Mouse (Mus musculus): ENCODE measurements at regions not wholly inside any gene's neighbourhood (a gene's known extent, or its start where the extent isn't known, plus 50 kb on each side); places are given as distances from the start of the nearest gene placed in this dataset.
A peak's percentile ranks its signal among the peaks of the same experiment; 100 is the strongest.
"Not testable (repeated sequence)": the region's sequence is repeated elsewhere in the genome, so short reads cannot be mapped to it uniquely, and the experiment has no call there.

DNA sequence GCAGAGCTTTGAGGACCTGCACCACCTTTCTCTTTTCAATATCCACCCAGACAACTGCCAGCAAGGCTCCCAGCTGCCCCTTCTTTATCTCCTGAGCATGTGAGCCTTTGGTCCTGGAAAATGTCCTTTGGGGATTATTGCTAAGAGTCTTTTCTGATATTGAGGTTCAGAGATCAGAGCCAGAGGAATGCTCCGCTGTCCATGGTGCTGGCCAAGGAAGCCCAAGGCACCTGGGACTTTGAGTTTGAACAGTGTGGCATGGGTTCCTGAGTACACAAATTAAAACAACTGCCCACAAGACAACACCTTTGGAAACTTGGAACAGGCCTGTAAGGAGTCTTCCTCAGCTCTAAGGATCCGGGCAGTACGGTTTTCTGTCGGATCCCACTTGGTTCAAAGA is 52.6 kb upstream of the Slc28a3 start:
- no peak overlapping the region for H3K4me2 ChIP-seq
- WGBS, result 70% methylated on average over 4 of the region's 4 CpGs
- H3K9ac ChIP-seq, result no peak overlapping the region
- H3K4me1 ChIP-seq, result no peaks in the 10 kb centered on the region
- no peaks in the 10 kb centered on the region for H3K27me3 ChIP-seq
- H3K36me3 ChIP-seq, result no peaks in the 10 kb centered on the region
- H3K4me3 ChIP-seq, result no peak overlapping the region
- no peaks in the 10 kb centered on the region for H3K9me3 ChIP-seq
- no peak overlapping the region for H3K27ac ChIP-seq
- no peak for ATAC-seq (ENCODE audit: insufficient number of reproducible peaks, low FRiP score, low TSS enrichment, low read depth)

GRCm38 (mm10) chr13:58668664-58669063 is 58.0 kb upstream of the Slc28a3 start:
- Histone ChIP-seq H3K4me3 (no peak overlapping the region), H3K36me3 (no peaks in the 10 kb centered on the region), H3K27me3 (no peaks in the 10 kb centered on the region), H3K4me1 (0 out of 2 replicates have a peak, but pooled peaks cover 5% of the 10 kb centered on the region), H3K27ac (no peak overlapping the region), H3K4me2 (peak overlapping the region; percentile 24; the same call in 1 of the 2 replicates), H3K9me3 (no peaks in the 10 kb centered on the region), H3K9ac (no peak overlapping the region)
- WGBS, result 52% methylated on average over 21 of the region's 21 CpGs
- no peak for ATAC-seq (ENCODE audit: insufficient number of reproducible peaks, low FRiP score, low TSS enrichment, low read depth)

- 38% methylated on average over 9 of the region's 9 CpGs for WGBS
- Histone ChIP-seq H3K27me3 (no peaks in the 10 kb centered on the region), H3K27ac (no peak overlapping the region), H3K4me3 (no peak overlapping the region), H3K36me3 (no peaks in the 10 kb centered on the region), H3K9ac (no peak overlapping the region), H3K4me1 (0 out of 2 replicates have a peak, but pooled peaks cover 5% of the 10 kb centered on the region), H3K9me3 (no peaks in the 10 kb centered on the region), H3K4me2 (no peak overlapping the region)
- no peak for ATAC-seq (ENCODE audit: insufficient number of reproducible peaks, low FRiP score, low TSS enrichment, low read depth)
Measured at GRCm38 (mm10) chr13:58670206-58670605, 59.5 kb upstream of the Slc28a3 start.

- not testable (repeated sequence) for H3K27ac ChIP-seq; H3K4me3 ChIP-seq; H3K4me1 ChIP-seq; H3K27me3 ChIP-seq; H3K36me3 ChIP-seq; ATAC-seq (ENCODE audit: insufficient number of reproducible peaks, low FRiP score, low TSS enrichment, low read depth); H3K9ac ChIP-seq; H3K4me2 ChIP-seq; H3K9me3 ChIP-seq
- 72% methylated on average over 1 of the region's 1 CpGs for WGBS
Measured at GRCm38 (mm10) chr13:58675611-58676010, 64.9 kb upstream of the Slc28a3 start.

DNA sequence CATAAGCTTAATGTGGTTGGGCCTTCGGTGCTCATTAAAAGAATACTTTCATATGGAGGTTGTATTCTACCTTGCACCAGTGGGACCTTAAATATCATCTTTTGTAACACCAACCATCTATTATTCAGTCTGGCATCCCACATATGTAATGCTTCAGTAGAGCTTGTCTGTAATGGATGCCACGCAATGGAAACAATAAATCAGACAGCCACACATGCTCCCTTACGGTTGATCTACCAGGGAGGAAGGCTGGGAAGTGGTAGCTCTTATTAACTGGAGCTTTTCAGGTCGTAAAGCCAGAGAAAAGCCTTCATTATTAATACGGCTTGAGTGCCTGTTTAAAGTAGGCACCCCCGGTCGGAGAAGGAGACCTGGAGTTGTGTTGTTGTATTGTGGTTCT is 66.8 kb upstream of the Slc28a3 start:
- Histone ChIP-seq H3K27ac (no peak overlapping the region), H3K9me3 (no peaks in the 10 kb centered on the region), H3K4me1 (no peaks in the 10 kb centered on the region), H3K4me2 (no peak overlapping the region), H3K9ac (no peak overlapping the region), H3K36me3 (no peaks in the 10 kb centered on the region), H3K27me3 (no peaks in the 10 kb centered on the region), H3K4me3 (no peak overlapping the region)
- ATAC-seq (ENCODE audit: insufficient number of reproducible peaks, low FRiP score, low TSS enrichment, low read depth), result no peak
- 42% methylated on average over 7 of the region's 7 CpGs for WGBS

GRCm38 (mm10) chr13:58679663-58680062 is 69.0 kb upstream of the Slc28a3 start:
- no peak for ATAC-seq (ENCODE audit: insufficient number of reproducible peaks, low FRiP score, low TSS enrichment, low read depth)
- Histone ChIP-seq H3K36me3 (no peaks in the 10 kb centered on the region), H3K27me3 (no peaks in the 10 kb centered on the region), H3K9ac (no peak overlapping the region), H3K4me1 (no peaks in the 10 kb centered on the region), H3K4me3 (no peak overlapping the region), H3K9me3 (no peaks in the 10 kb centered on the region), H3K27ac (no peak overlapping the region), H3K4me2 (no peak overlapping the region)
- 75% methylated on average over 6 of the region's 6 CpGs for WGBS

GRCm38 (mm10) chr13:58686822-58687221 is 76.1 kb upstream of the Slc28a3 start:
- H3K9ac ChIP-seq, result no peak overlapping the region
- H3K27me3 ChIP-seq, result no peaks in the 10 kb centered on the region
- no peak overlapping the region for H3K4me3 ChIP-seq
- no peaks in the 10 kb centered on the region for H3K4me1 ChIP-seq
- no peak overlapping the region for H3K4me2 ChIP-seq
- no peaks in the 10 kb centered on the region for H3K36me3 ChIP-seq
- no peaks in the 10 kb centered on the region for H3K9me3 ChIP-seq
- H3K27ac ChIP-seq, result no peak overlapping the region
- WGBS, result 42% methylated on average over 5 of the region's 5 CpGs
- no peak for ATAC-seq (ENCODE audit: insufficient number of reproducible peaks, low FRiP score, low TSS enrichment, low read depth)

GRCm38 (mm10) chr13:58687609-58688008 is 76.9 kb upstream of the Slc28a3 start:
- 45% methylated on average over 2 of the region's 2 CpGs for WGBS
- ATAC-seq (ENCODE audit: insufficient number of reproducible peaks, low FRiP score, low TSS enrichment, low read depth), result no peak

DNA sequence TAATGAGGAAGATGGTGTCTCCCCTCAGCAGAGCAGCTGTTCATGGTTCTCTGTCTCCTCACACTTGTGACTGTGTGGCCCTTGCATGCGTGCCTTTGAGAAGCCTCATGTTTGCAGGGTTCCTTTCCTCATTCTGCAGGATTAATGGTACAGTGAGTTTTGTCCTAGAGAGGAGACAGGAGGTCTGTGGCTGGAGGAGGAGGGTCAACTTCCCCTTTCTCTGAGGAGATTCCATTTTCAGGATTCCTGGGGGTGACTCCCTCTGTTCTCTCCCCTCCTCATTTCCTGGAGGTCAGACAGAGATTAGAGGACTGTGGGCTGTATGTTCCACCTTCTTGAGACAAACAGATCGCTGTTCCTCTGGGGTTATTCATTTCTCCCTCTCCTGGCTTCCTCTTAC is 77.6 kb upstream of the Slc28a3 start:
- H3K4me3 ChIP-seq, result no peak overlapping the region
- no peaks in the 10 kb centered on the region for H3K27me3 ChIP-seq
- no peak overlapping the region for H3K27ac ChIP-seq
- no peaks in the 10 kb centered on the region for H3K4me1 ChIP-seq
- 62% methylated on average over 2 of the region's 2 CpGs for WGBS
- H3K9me3 ChIP-seq, result no peaks in the 10 kb centered on the region
- H3K4me2 ChIP-seq, result no peak overlapping the region
- no peak overlapping the region for H3K9ac ChIP-seq
- no peak for ATAC-seq (ENCODE audit: insufficient number of reproducible peaks, low FRiP score, low TSS enrichment, low read depth)
- H3K36me3 ChIP-seq, result no peaks in the 10 kb centered on the region

More at GRCm38 (mm10) chr13:58687609-58688008, 76.9 kb upstream of the Slc28a3 start:
- H3K27ac ChIP-seq, result no peak overlapping the region
- no peak overlapping the region for H3K9ac ChIP-seq
- no peaks in the 10 kb centered on the region for H3K4me1 ChIP-seq
- no peaks in the 10 kb centered on the region for H3K27me3 ChIP-seq
- no peak overlapping the region for H3K4me3 ChIP-seq
- no peaks in the 10 kb centered on the region for H3K36me3 ChIP-seq
- no peaks in the 10 kb centered on the region for H3K9me3 ChIP-seq
- no peak overlapping the region for H3K4me2 ChIP-seq

GRCm38 (mm10) chr13:58694703-58695102 is 84.0 kb upstream of the Slc28a3 start:
- Histone ChIP-seq H3K4me3 (no peak overlapping the region), H3K9ac (no peak overlapping the region), H3K36me3 (no peaks in the 10 kb centered on the region), H3K27me3 (no peaks in the 10 kb centered on the region), H3K4me2 (no peak overlapping the region), H3K27ac (no peak overlapping the region), H3K9me3 (no peaks in the 10 kb centered on the region), H3K4me1 (no peaks in the 10 kb centered on the region)
- ATAC-seq (ENCODE audit: insufficient number of reproducible peaks, low FRiP score, low TSS enrichment, low read depth), result no peak
- whole genome bisulfite sequencing, result 41% methylated on average over 6 of the region's 6 CpGs

DNA sequence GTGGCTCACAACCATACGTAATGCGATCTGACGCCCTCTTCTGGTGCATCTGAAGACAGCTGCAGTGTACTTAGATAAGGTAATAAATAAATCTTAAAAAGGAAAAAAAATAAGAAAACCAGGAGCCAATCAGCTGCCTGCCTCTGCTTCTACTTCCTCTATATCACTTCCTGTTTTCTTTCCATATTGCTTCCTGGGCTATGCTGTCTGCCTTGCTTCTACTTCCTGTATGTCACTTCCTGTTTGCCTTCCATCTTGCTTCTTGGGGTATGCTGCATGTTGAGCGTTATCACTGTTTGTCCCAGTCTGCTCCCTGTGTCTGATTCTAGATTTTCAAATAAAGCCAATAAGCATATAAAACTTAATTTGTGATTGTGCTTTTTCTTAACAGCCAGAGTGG is 85.3 kb upstream of the Slc28a3 start:
- Histone ChIP-seq H3K27ac (no peak overlapping the region), H3K9me3 (no peaks in the 10 kb centered on the region), H3K4me1 (no peaks in the 10 kb centered on the region), H3K27me3 (no peaks in the 10 kb centered on the region), H3K4me2 (no peak overlapping the region), H3K9ac (no peak overlapping the region), H3K4me3 (no peak overlapping the region), H3K36me3 (no peaks in the 10 kb centered on the region)
- no peak for ATAC-seq (ENCODE audit: insufficient number of reproducible peaks, low FRiP score, low TSS enrichment, low read depth)
- 91% methylated on average over 4 of the region's 4 CpGs for WGBS

DNA sequence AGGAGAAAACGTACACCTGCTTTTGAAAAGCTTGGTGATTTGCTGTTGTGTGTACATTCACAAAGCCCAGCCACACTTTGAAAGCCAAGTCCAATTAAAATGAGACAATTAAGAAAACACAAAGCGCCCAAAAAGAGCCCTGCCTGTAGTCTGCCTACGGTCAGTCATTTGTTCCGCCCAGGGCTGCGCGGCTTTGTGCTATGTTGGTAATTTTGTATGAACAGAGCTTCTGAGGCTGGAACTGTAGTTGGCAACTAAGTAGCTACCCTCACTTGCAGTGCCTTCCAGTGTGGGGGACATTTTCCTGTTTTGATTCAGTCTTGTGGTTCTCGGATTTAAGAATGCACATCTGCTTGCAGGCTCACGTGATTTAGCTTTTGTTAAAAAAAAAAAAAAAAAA is 89.3 kb upstream of the Slc28a3 start:
- Histone ChIP-seq H3K4me1 (no peaks in the 10 kb centered on the region), H3K4me2 (no peak overlapping the region), H3K27me3 (no peaks in the 10 kb centered on the region), H3K9me3 (no peaks in the 10 kb centered on the region), H3K9ac (no peak overlapping the region), H3K4me3 (no peak overlapping the region), H3K36me3 (no peaks in the 10 kb centered on the region), H3K27ac (no peak overlapping the region)
- no peak for ATAC-seq (ENCODE audit: insufficient number of reproducible peaks, low FRiP score, low TSS enrichment, low read depth)
- WGBS, result 88% methylated on average over 8 of the region's 8 CpGs

DNA sequence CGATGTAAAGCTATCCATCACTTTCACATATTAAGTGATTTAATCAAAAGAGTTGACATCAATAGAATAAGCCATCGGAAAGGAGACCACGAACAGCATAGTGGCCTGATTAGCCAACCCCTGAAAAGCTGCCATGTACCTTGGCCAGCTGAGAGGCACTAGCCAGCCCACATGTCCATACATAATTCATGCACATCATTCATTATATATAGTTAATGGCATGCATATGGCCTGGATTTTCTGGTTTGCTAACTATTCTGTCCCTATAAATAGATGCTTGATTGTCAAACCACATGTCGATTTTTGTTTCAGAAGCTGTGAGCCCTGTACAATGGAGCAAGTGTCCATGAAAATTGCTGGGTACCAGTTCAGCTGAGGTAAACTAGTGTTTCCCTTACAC is 93.5 kb upstream of the Slc28a3 start:
- Histone ChIP-seq H3K4me2 (no peak overlapping the region), H3K27me3 (no peaks in the 10 kb centered on the region), H3K27ac (no peak overlapping the region), H3K36me3 (no peaks in the 10 kb centered on the region), H3K9ac (no peak overlapping the region), H3K4me1 (no peaks in the 10 kb centered on the region), H3K4me3 (no peak overlapping the region), H3K9me3 (no peaks in the 10 kb centered on the region)
- 69% methylated on average over 4 of the region's 4 CpGs for WGBS
- no peak for ATAC-seq (ENCODE audit: insufficient number of reproducible peaks, low FRiP score, low TSS enrichment, low read depth)

All from limb, embryonic 15.5 days (tissue).